Mouse (Mus musculus) myocyte (in vitro differentiated cells): Measurements from ENCODE around the gene Anapc7. TPM values are rescaled to one million over a fixed set of nuclear protein-coding genes. Genes with fewer than 3 reads are reported as not detected.

Experiments used
- H3K27me3 ChIP-seq: one replicate; pipeline ENCODE4 v1.6.1; 2011; ENCODE audit not compliant: control insufficient read depth, insufficient read depth, insufficient read length
- H3K36me3 ChIP-seq: one replicate; pipeline ENCODE4 v1.6.1; 2011; ENCODE audit not compliant: control insufficient read depth, insufficient read depth
- H3K4me2 ChIP-seq: one replicate; pipeline ENCODE4 v1.6.1; 2011; ENCODE audit warnings: low read depth, control low read depth
- H3K4me3 ChIP-seq: one replicate; pipeline ENCODE4 v1.5.1; 2011; ENCODE audit warnings: mild to moderate bottlenecking, control low read depth, moderate library complexity
- H3K79me2 ChIP-seq: one replicate; pipeline ENCODE4 v1.6.1; 2011; ENCODE audit not compliant: control insufficient read depth, insufficient read depth
- H3ac ChIP-seq: one replicate; pipeline ENCODE4 v1.6.1; 2011; ENCODE audit not compliant: control insufficient read depth, insufficient read length
- CEBPB ChIP-seq: IDR thresholded peaks from 2 replicates; pipeline ENCODE4 v1.6.1; 2011; ENCODE audit warnings: mild to moderate bottlenecking, moderate library complexity; ENCODE audit not compliant: poor library complexity, insufficient read depth, severe bottlenecking
- E2F4 ChIP-seq: IDR thresholded peaks from one replicate; pipeline ENCODE4 v1.6.1; 2011; ENCODE audit warnings: mild to moderate bottlenecking, control low read depth, moderate library complexity; ENCODE audit not compliant: insufficient read depth
- MAX ChIP-seq: IDR thresholded peaks from one replicate; pipeline ENCODE4 v1.6.1; 2011; ENCODE audit warnings: low read depth, mild to moderate bottlenecking, control low read depth
- MYOD1 ChIP-seq, 3 experiments: IDR thresholded peaks; one replicate each; pipeline ENCODE4 v1.6.1; 2011; ENCODE audit warnings: control low read depth in 2 of 3, low read depth in 2 of 3, mild to moderate bottlenecking in 2 of 3, moderate library complexity in 1 of 3; ENCODE audit not compliant: insufficient read length in 2 of 3, control insufficient read depth in 1 of 3
- MYOG ChIP-seq, 3 experiments: IDR thresholded peaks; one replicate each; pipeline ENCODE4 v1.6.1; 2011; ENCODE audit warnings: control low read depth in 2 of 3, low read depth in 2 of 3, mild to moderate bottlenecking in 2 of 3; ENCODE audit not compliant: insufficient read length in 2 of 3, control insufficient read depth in 1 of 3, insufficient read depth in 1 of 3
- POLR2A ChIP-seq: IDR thresholded peaks from one replicate; pipeline ENCODE4 v1.6.1; 2011; ENCODE audit warnings: low read depth, mild to moderate bottlenecking, control low read depth, moderate library complexity; ENCODE audit not compliant: insufficient read length
- POLR2AphosphoS2 ChIP-seq: IDR thresholded peaks from one replicate; pipeline ENCODE4 v1.6.1; 2011; ENCODE audit warnings: low read depth, control low read depth; ENCODE audit not compliant: insufficient read length
- REST ChIP-seq: IDR thresholded peaks from one replicate; pipeline ENCODE4 v1.6.1; 2011; ENCODE audit warnings: mild to moderate bottlenecking, control low read depth, moderate library complexity; ENCODE audit not compliant: insufficient read depth, insufficient read length
- SRF ChIP-seq: IDR thresholded peaks from one replicate; pipeline ENCODE4 v1.6.1; 2011; ENCODE audit warnings: low read depth; ENCODE audit not compliant: control insufficient read depth, insufficient read length
- TCF12 ChIP-seq: IDR thresholded peaks from one replicate; pipeline ENCODE4 v1.6.1; 2011; ENCODE audit warnings: mild to moderate bottlenecking, control low read depth; ENCODE audit not compliant: poor library complexity, insufficient read depth, severe bottlenecking
- TCF3 ChIP-seq: IDR thresholded peaks from one replicate; pipeline ENCODE4 v1.6.1; 2011; ENCODE audit warnings: low read depth, control low read depth; ENCODE audit not compliant: insufficient read length
- USF1 ChIP-seq: IDR thresholded peaks from one replicate; pipeline ENCODE4 v1.6.1; 2011; ENCODE audit warnings: low read depth, mild to moderate bottlenecking, control low read depth, moderate library complexity
- polyA plus RNA-seq: library from polyadenylated mRNA; unstranded; fragments of >200 nt; fragmentation: generic; extraction: Trizol; gene quantifications from one replicate; pipeline ENCODE4 v1.2.1, GENCODE M21; 2012; ENCODE audit warnings: missing spikeins

Anapc7 gene
- polyA plus RNA-seq, 1 experiment = 62.7 TPM

GRCm38 (mm10) chr5:122391786-122392180 is 29.7 kb upstream of the Anapc7 start, which contains the start of gene Arpc3:
Arpc3 (plus strand) TSS chr5:122391878.
- H3K36me3 ChIP-seq = no peaks in the 10 kb centered on the region
- peak within 1 kb of the TSS; percentile 22 for H3ac ChIP-seq
- H3K79me2 ChIP-seq = peaks cover 18% of the 10 kb centered on the region
- peak within 1 kb of the TSS; percentile 94 for H3K4me2 ChIP-seq
- peak; percentile 65 for TF ChIP-seq POLR2A
- peak; percentile 65 for TF ChIP-seq MAX
- TF ChIP-seq POLR2AphosphoS2 = peak; percentile 69
- peak in 1 of 3 experiments; percentile 31 for TF ChIP-seq MYOG (IDR thresholded peaks at IDR 0.05; ENCODE audit: control insufficient read depth in 1 of 3, insufficient read depth in 1 of 3, insufficient read length in 2 of 3, low read depth in 2 of 3)
- TF ChIP-seq MYOD1 (IDR thresholded peaks at IDR 0.05; ENCODE audit: control insufficient read depth in 1 of 3, insufficient read length in 2 of 3, low read depth in 2 of 3) = no peak
- no peaks in the 10 kb centered on the region for H3K27me3 ChIP-seq
- peak within 1 kb of the TSS; percentile 68 for H3K4me3 ChIP-seq

GRCm38 (mm10) chr5:122392227-122393004 is 29.1 kb upstream of the Anapc7 start:
- TF ChIP-seq POLR2A = no peak
- no peak for TF ChIP-seq MAX
- no peak for TF ChIP-seq E2F4
- no peak for TF ChIP-seq TCF3
- TF ChIP-seq POLR2AphosphoS2 = no peak
- TF ChIP-seq USF1 = no peak
- no peak for TF ChIP-seq MYOG (IDR thresholded peaks at IDR 0.05; ENCODE audit: control insufficient read depth in 1 of 3, insufficient read depth in 1 of 3, insufficient read length in 2 of 3, low read depth in 2 of 3)
- no peak for TF ChIP-seq CEBPB
- Histone ChIP-seq H3ac (peak overlapping the region; percentile 22), H3K4me2 (peak overlapping the region; percentile 94), H3K4me3 (peak overlapping the region; percentile 68), H3K36me3 (peaks cover under 1% of the 10 kb centered on the region), H3K79me2 (peaks cover 18% of the 10 kb centered on the region), H3K27me3 (no peaks in the 10 kb centered on the region)

GRCm38 (mm10) chr5:122393887-122394286 is 27.6 kb upstream of the Anapc7 start:
- H3K4me2 ChIP-seq = no peak overlapping the region

GRCm38 (mm10) chr5:122396791-122397190 is 24.7 kb upstream of the Anapc7 start:
- Histone ChIP-seq H3K4me2 (no peak overlapping the region), H3ac (no peak overlapping the region), H3K79me2 (peaks cover 18% of the 10 kb centered on the region), H3K36me3 (peaks cover 10% of the 10 kb centered on the region), H3K4me3 (no peak overlapping the region), H3K27me3 (no peaks in the 10 kb centered on the region)
- TF ChIP-seq USF1 (no peak), POLR2AphosphoS2 (no peak), CEBPB (no peak), MAX (no peak), E2F4 (no peak), MYOG (IDR thresholded peaks at IDR 0.05; ENCODE audit: control insufficient read depth in 1 of 3, insufficient read depth in 1 of 3, insufficient read length in 2 of 3, low read depth in 2 of 3) (no peak), MYOD1 (IDR thresholded peaks at IDR 0.05; ENCODE audit: control insufficient read depth in 1 of 3, insufficient read length in 2 of 3, low read depth in 2 of 3) (no peak), REST (no peak), SRF (no peak), POLR2A (no peak), TCF3 (no peak), TCF12 (no peak)

More at GRCm38 (mm10) chr5:122393887-122394286, 27.6 kb upstream of the Anapc7 start:
- Histone ChIP-seq H3K79me2 (peaks cover 18% of the 10 kb centered on the region), H3ac (no peak overlapping the region), H3K27me3 (no peaks in the 10 kb centered on the region), H3K36me3 (peaks cover 7% of the 10 kb centered on the region), H3K4me3 (no peak overlapping the region)
- no peak for TF ChIP-seq POLR2AphosphoS2
- peak in 1 of 3 experiments; percentile 24 for TF ChIP-seq MYOD1 (IDR thresholded peaks at IDR 0.05; ENCODE audit: control insufficient read depth in 1 of 3, insufficient read length in 2 of 3, low read depth in 2 of 3)
- TF ChIP-seq MYOG (IDR thresholded peaks at IDR 0.05; ENCODE audit: control insufficient read depth in 1 of 3, insufficient read depth in 1 of 3, insufficient read length in 2 of 3, low read depth in 2 of 3) = peak in 1 of 3 experiments; percentile 4

GRCm38 (mm10) chr5:122397495-122397894 is 24.0 kb upstream of the Anapc7 start:
- Histone ChIP-seq H3ac (no peak overlapping the region), H3K36me3 (peaks cover 10% of the 10 kb centered on the region), H3K27me3 (no peaks in the 10 kb centered on the region), H3K4me3 (no peak overlapping the region), H3K79me2 (peaks cover 13% of the 10 kb centered on the region), H3K4me2 (no peak overlapping the region)
- no peak for TF ChIP-seq REST
- TF ChIP-seq POLR2AphosphoS2 = no peak
- no peak for TF ChIP-seq POLR2A
- TF ChIP-seq MYOD1 (IDR thresholded peaks at IDR 0.05; ENCODE audit: control insufficient read depth in 1 of 3, insufficient read length in 2 of 3, low read depth in 2 of 3) = no peak
- TF ChIP-seq USF1 = no peak
- no peak for TF ChIP-seq MYOG (IDR thresholded peaks at IDR 0.05; ENCODE audit: control insufficient read depth in 1 of 3, insufficient read depth in 1 of 3, insufficient read length in 2 of 3, low read depth in 2 of 3)
